Mouse (Mus musculus): Measurements from ENCODE around the gene Ruvbl1.
A peak's percentile ranks its signal among the peaks of the same experiment; 100 is the strongest.

Ruvbl1 gene

DNA sequence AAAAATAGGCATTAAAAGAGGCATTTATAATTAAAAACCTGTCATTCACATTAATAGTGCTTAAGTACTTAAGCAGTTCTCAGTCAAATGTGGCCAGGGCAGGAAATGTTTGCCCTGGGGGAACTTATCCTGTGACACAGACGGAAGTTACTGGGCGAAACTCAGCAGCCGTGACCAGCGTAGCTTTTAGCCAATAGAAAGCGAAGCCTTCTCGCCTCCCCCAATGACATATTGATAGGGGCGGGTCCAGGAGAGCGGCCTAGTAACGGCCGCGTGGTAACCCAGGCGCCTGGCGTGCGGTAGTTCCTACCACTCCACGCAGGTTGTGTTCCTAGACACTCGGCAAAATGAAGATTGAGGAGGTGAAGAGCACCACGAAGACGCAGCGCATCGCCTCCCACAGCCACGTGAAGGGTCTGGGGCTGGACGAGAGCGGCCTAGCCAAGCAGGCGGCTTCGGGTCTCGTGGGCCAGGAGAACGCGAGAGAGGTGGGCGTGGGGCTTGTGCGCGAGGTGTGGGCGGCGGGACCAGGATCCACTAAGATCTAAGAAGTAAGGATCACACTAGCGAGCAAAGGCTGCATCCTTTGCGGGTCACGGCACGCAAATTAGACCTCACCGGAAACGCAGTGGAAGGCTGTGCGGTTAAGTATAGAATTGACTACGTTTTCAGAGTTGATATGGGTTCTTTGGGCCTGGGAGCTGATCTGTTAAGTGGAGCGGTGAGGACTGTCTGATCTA, at the start of gene Ruvbl1:
Gene Ruvbl1 (plus strand): TSS at position 229 of the 740 bp plus-strand sequence.
- peak; percentile 93 to 96 for DNase-seq

DNA sequence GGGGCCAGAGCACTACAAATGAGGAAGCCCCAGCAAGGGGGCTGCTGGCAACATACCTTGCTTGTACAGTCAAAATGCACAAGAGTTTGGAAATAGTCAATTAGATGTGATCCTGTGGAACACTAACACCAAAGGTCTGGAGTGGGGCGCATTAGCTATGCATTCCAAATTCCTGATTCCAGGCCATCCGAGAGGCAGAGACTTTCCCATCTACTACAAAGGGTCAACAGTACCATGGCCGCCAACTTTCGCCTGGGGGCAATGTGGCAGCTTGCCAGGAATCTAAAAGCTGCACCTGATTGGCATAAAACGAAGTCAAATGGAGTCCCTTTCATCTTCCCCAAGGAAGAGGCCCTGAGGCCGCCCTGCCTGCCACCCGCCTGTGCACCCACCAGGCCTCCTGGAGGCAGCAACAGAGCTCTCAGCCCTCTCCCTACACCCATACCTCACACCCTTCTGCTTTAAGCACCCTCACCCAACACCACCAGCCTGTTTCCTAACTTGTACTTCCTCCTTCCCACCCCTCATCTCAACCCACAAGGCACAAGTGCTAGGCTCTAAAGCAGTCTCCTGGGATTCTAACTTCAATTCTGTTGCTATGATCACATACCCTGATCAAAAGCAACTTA, 49.0 kb upstream of the Ruvbl1 start:
- DNase-seq, result peak; percentile 59 to 61

DNA sequence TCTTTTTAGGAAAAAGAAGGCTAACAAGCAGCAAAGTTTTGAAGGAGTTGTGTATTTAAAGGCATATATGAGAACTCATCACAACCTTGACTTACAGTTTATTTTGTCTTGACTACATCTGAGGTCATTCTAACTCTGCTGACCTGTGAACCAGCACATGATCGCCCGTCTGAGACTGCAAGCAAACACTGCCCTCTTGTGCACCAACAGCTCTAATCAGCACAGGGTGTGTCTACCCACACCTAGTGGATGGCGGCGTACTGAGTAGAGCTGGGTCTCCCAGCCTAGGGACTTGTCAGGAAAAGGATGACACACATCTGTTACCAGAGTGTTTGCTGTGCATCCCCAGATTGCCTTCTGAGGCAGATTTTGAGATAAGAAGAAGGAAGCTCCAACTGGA, 34.0 kb upstream of the Ruvbl1 start:
- peak; percentile 76 to 80 for DNase-seq

DNA sequence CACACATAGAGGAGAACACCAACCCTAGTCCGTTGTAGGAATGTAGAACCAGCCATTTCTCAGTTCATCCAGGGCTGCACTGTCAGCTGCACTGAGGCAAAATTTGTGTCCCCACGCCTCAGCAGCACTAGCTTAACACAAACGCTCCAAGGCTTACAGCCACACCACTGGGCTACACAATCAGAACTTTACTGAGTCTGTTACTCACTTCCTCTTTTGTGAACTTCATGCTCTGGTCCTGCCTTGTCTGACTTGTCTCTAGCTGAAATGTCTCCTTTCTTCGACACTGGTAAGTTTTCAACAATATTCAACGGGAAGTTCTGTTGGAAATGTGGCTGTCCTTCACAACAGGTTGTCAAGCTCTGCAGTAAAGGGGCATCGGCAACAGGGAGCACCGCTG, 29.6 kb upstream of the Ruvbl1 start:
- no peak for DNase-seq

DNA sequence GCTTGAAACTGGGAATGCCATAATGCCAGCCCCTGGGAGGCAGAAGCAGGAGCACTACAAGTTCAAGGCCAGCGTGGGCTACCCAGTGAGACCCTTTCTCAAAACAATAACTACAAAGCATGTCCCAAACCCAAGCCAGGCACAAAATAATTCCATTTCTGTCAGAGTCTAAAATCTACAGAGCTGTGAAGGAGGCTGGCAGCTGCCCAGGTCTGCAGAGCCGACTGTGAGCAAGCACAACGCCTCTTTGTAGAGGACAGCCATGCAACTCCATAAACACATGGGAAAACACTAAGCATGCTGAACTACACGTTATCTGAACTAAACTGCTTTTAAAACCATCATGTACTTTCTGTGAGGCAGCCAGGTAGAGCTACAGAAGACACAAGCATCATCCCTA, 26.2 kb upstream of the Ruvbl1 start:
- no peak for DNase-seq

DNA sequence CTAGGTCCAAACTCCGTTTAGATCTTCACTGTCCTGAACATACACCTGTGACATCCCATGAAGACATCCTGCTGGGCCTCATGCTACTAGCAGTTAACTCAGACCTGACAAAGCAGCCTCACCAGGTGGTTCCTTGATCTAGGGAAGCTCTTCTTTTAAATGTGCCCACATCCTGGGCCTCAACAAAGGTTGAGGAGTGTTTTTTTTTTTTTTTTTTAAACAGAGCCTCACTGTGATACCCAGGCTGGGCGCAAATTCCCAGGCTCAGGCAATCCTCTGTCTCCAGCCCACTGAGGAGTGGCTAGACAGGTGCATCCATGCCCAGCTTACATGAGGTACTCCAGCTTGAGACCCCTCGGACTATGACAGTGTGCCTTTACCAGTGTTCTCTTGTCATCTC, 22.7 kb upstream of the Ruvbl1 start:
- no peak for DNase-seq

DNA sequence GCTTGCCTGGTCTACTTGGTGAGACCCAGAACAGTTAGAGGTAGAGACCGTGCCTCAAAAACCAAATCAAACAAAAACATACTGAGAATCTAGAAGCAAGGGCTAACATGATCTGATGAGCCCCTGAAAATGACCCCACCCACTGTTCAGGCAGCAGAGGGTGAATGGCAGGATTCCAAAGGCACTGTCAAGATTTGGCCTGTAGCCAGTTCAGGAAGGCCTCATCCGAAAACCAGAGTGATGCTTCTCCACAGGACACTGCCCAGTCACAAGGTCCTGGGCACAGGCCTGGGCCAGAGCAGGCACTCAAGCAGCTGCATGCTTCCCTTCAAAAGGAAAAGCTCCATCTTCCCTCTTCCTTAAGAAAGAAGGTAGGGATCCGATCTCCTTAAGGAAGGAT, 21.8 kb upstream of the Ruvbl1 start:
- peak; percentile 13 to 55 for DNase-seq

DNA sequence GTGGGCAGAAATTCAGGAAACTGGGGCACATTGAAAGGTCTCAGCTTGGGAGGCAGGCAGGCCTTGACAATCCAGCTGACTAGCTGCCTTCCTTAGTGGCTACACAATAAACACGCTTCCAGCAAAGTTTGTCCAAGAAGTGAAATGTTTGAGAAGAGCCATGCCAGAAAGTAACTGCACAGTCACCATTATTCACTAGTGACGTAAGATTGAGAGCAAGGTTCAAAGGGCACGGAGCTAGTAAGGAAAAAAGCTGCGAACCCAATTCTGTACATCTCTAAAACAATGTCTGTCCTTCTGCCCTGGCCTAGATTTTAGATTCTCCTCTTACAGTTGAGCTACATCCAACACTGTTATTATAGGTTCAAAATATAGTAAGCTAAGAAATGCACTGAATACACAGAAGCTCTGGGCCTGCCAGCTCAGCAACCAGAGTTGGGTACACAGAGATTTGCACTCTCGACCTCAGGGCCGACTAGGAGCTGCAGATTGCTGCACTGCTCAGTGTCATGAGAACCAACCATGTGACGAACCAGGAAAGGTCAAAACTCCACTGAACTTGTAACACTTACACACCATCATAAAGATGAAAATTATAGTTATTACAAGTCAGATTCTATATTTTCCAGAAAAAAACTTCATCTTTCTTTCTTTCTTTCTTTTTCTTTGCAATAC, 21.0 kb upstream of the Ruvbl1 start:
- DNase-seq, result peak; percentile 33 to 61

DNA sequence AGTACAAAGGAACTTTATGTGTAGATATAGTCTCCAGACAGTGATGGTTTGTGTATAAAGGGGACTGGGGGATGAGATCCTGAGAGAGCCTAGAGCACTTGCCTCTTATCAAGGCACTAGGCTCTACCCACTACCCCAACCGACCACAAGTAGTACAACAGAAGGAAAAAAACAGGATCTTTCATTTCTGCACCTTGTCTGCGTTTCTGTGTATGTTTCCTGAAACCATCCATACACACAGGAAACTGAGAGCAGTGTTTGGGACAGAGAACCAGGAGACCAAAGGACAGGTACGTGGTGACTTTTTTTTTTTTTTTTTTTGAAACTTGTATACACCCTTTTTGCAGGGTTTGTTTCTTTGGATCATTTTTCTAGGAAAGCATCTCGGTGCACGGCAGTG, 19.5 kb upstream of the Ruvbl1 start:
- no peak for DNase-seq

DNA sequence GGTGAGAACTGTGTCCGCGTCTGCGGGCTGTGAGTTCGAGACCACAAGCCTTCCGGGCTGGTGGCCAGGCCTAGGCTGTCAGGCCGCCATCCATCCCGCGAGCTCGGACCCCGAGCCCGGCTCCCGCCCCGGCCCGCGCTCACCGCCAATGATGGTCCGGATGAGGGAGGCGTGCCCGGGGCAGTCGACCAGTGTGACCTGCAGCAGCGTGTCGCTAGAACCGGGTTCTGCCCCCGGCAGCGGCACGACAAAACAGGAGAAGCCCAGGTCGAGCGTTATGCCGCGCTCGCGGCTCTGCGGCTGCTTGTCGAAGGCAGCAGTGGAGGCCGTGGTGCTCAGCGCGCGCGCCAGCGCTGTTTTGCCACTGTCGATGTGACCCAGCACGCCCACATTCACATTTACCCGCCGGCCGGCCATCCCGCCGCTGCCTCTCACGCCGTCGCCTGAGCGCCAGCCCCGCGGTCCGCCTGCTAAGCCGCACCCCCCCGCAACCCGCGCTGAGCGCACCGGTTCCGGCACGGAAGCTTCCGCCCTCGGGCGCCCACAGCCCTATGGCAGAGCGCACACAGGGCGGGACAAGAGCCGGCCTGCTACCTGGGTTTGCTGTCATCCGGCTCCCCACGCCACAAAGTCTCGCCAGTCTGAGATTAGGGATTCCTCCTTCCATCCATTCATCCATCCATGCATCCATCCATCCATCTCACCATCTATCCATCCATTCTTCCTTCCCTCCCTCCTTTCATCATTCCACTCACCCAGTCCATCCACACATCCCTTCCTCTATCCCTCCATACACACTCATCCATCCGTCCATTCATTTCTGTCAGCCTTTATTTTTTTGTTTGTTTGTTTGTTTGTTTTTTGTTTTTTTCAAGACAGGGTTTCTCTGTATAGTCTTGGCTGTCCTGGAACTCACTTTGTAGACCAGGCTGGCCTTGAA, 18.9 kb upstream of the Ruvbl1 start, which contains the start of gene Eefsec:
Gene Eefsec (minus strand): TSS at position 477 of the 940 bp plus-strand sequence.
- peak; percentile 80 to 87 for DNase-seq

DNA sequence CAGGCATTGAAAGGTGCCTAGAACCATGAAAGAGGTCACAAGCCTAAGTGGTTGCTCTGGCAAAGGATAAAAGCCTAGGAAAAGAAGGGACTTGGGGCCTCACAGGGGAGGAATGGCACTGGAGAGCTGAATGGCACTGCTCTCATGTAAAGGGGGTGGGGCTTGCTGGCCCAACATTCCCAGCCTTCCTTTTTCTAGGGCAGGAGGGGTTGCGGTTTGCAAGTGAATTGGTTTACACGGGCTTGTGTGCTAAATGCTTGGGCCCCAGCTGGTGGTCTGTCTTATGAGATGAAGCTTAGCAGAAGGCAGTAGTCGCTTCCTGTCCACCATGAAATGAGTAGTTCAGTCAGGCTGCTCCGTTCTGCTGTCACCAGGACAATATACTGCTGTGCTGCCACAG, 17.8 kb upstream of the Ruvbl1 start:
- DNase-seq, result no peak

DNA sequence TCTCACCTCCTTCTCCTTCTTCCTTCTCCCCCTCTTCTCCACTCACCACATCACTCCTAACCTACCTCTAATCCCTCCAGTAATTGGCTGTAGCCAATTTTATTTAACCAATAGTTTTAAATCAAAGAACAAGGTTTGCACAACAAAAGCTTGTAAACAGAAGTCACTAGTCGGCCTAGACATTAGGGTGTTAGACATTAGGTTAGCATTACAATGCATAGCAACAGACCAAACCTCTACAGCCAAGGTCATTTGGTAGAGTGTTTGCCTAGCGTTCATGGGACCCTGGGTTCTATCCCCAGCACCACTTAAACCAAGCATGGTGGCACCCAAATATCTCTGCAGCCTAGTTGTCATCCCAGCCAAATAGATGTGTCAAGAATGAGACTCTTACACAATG, 10.7 kb upstream of the Ruvbl1 start:
- DNase-seq, result no peak

DNA sequence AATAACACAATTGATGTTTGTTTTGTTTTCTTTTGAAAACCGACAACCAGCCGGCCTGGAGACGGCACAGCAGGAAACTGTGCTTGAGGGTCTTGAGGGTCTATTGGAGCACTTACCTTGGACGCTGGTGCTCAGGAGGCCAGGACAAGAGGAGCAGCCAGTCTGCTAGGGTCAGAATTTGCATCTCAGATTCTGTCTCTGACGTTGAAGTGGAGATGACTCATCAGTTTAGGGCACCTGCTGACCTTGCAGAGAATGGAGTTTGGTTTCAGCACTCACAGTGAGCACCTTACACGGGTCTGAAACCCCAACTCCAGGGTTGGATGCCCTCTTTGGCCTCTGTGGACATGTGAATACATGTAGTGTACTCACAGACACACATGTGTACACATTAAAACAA, 4.7 kb downstream of the Ruvbl1 start:
- DNase-seq, result no peak

DNA sequence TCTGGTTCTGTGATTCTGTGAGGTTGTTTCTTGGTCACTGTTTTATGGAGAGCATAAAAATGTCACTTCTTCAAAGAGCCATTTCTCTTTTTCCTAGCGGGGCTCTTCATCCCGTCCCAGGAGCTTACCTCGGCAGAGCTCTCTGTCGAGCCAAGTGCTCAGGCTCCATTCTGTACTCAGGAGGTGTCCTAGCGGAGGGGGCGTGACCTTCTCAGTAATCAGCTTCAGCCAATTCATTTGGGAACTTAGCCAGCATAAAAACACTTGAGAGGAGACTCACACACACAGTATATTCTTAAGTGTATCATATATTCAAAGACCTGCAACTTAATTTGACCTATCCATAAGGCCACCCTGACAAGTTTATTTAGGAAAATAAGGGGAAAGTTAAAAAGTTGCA, 15.2 kb downstream of the Ruvbl1 start:
- DNase-seq, result no peak

DNA sequence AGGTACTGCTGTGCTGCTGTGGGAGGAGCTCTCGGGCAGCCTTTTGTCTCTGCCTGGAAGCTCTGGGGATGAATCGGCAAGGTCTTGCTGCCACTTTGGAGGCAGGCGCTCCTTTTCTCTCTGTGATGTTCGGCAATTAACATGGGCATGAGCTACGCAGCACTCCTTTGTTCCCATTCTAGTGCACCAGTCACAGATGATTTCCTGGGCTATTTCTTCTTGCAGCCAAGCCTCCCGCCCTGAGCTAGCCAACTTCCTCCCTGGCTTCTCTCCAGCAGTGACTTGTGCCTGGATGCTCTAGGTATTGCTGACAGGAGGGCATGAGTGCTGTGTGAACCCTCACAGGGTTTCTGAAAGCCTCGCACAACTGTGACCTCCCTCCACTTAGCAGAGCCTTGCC, 17.9 kb downstream of the Ruvbl1 start:
- peak; percentile 52 for DNase-seq

DNA sequence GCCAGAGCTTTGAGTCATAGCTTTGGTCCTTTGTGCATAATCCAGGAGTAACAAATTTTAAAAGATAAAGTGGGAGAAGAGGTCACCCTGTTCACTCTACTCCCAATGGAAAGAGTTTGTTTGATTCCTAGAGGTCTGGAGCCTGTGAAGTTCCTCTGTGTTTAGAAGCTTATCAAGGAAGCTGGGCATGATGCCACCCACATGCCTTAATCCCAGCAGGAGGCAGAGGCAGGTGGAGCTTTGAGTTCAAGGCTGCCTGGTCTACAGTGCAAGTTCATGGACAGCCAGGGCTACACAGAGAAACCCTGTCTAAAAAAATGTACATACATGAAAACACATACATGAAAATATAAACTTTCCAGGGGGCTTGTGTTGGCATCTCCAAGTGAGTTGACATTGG, 18.7 kb downstream of the Ruvbl1 start:
- DNase-seq, result no peak

DNA sequence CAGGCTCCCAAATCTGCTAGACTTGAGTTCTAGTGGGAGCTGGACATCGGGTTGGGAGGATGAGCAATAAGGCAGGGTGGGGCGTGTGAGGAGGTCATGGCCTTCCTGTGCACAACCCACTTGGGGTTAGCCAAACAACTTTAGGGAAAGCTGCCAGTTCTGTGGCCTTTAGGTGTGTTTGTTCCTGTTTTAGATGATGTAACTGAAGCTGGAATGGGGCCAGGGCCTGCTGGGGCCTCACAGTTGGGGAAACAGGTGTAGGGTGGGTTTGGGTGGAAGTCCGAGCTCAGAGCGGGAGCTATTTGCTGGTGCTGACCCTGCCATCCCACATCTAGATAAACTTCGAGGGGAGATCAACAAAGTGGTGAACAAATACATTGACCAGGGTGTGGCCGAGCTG, 20.2 kb downstream of the Ruvbl1 start:
- peak; percentile 32 to 57 for DNase-seq

DNA sequence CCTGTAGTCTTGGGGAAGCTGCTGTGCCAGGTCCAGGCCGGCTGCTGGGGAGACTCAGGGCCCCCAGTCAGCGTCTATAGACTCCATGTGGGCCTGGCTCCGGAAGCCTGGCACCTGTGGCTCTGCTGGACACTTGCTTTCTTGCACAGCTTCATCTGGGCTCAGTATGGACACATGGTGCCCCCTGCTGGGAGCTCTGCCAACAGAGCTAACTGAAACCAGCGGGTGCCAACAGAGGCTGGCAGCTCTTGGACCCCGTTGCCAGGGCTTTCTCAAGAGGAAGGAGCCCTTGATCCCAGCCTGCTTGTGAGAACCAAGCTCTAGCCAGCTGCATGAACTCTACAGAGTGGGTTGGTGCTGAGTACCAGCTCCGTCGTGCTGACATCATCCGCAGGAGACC, 21.7 kb downstream of the Ruvbl1 start:
- peak; percentile 59 to 66 for DNase-seq

DNA sequence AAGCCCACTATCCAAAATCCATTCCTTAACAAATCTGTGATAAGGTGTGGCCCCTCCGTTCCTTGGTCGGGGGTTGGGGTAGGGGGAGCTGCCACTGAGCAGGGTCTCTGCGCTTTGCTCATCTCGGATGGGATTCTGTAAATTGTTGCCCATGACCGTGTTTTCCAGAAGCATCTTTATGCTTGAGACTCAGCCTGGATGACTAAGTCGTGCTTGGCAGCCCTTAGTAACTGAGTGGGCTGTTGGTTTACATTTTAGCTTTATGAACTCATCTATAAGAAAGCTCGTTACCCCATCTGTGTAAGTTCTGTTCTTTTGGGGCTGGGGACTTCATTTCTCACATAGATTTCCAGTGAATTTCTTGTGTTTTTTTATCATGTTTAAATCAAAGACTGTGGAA, 23.8 kb downstream of the Ruvbl1 start:
- DNase-seq, result no peak

DNA sequence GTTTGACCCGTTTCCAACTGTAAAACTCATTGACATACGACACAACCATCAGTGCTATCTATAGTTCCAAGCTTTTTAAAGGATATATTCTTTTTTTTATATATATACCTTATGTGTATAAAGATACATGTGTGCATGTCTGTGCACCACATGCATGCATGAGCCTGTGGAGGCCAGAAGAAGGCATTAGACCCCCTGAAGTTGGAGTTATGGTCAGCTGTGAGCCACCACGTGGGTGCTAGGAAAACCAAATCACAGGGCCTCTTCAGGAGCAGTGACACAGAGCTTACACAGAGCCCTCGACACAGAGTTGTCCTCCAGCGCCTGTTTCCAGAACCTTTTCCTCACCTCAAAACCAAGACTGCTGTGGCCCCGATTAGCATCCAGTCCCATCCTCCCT, 24.6 kb downstream of the Ruvbl1 start:
- no peak for DNase-seq

DNA sequence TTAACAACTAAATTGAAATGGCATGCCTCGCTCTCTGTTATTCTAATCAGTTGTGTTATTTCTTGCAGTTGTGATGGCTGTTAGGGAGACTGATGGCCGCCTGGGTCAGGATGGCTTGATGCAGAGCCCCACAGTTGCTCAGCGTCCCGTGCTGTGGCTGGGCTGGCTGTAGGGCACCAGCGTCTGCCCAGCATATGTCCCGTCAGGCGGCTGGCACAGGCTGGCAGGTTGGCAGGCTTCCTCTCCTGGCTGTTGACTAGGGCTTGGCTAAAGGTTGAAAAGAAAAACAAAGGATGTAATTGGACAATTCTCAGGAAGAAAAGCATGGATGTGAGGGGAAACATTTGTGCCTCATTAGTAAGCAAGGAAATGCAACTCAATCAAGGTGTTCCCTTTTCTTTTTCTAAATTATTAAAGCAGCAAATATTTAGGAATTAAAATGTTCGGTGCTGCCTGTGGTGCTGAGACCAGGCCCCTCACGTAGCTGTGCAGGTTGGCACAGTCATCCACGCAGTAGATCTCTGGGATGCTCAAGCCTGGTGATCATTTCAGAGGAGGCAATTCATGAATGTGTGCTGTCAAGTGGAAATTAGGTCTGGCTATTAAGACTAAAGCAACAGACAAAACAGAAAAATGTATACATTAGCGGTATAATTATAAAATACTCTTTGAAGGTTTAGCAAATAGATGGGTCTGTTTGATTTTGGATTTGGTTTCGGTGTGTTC, 25.6 kb downstream of the Ruvbl1 start:
- DNase-seq, result no peak

DNA sequence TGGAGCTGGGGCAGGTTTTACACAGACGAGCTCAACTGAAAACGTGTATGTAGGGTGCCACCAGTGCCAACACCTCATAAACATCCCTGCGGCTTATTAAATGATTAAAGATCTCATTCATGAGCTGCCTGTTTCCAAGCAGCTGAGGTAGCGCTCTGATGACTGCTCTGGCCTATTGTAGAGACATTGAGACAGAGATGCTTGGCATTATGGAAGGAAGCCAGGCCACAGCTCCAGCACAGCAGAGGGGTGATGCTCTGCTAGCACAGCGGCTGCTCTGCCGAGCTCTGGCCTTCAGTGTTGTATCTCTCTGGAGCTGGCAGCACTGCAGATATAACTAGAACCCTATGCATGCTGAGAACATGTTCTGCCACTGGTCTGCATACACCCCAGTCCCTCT, 28.5 kb downstream of the Ruvbl1 start:
- no peak for DNase-seq

Data from kidney, postnatal 25 days (tissue).